Mouse (Mus musculus) hindbrain, embryonic 10.5 days (tissue): ENCODE results near the gene Agmat. TPM values are rescaled to one million over a fixed set of nuclear protein-coding genes. Genes with fewer than 3 reads are reported as not detected.

Source experiments
- DNase-seq: peaks from one replicate; pipeline ENCODE4 v3.0.0-alpha.2; 2017; ENCODE audit warnings: low spot score
- H3K27ac ChIP-seq: fragments of 300-500 bp; sonication (generic); 2 replicates; pipeline ENCODE4 v1.5.1; 2016; ENCODE audit warnings: mild to moderate bottlenecking, moderate library complexity
- H3K27me3 ChIP-seq: fragments of 300-500 bp; sonication (generic); 2 replicates; pipeline ENCODE4 v1.6.1; 2016; ENCODE audit warnings: mild to moderate bottlenecking; ENCODE audit not compliant: poor library complexity, insufficient read depth, severe bottlenecking
- H3K36me3 ChIP-seq: fragments of 300-500 bp; sonication (generic); 2 replicates; pipeline ENCODE4 v1.6.1; 2016; ENCODE audit warnings: mild to moderate bottlenecking, moderate library complexity
- H3K4me1 ChIP-seq: fragments of 300-500 bp; sonication (generic); replicated peaks from 2 replicates; pipeline ENCODE4 v1.6.1; 2016; ENCODE audit warnings: mild to moderate bottlenecking
- H3K4me3 ChIP-seq: fragments of 300-500 bp; sonication (generic); 2 replicates; pipeline ENCODE4 v1.5.1; 2016; ENCODE audit warnings: mild to moderate bottlenecking, moderate library complexity
- H3K9me3 ChIP-seq: fragments of 300-500 bp; sonication (generic); 2 replicates; pipeline ENCODE4 v1.6.1; 2016; ENCODE audit warnings: mild to moderate bottlenecking, moderate library complexity
- WGBS: fragments of 180-500 bp; shearing (Covaris S2); methylation state at CpG from one replicate; pipeline ENCODE4 v1.1.7; 2016; 5-methylcytosine and 5-hydroxymethylcytosine counted together
- polyA plus RNA-seq: library from polyadenylated mRNA; unstranded; fragments of >200 nt; fragmentation: Nextera tagmentation; extraction: Ambion mirVana; gene quantifications from 2 replicates; pipeline ENCODE4 v1.2.1, GENCODE M21; 2016

Gene Agmat
- polyA plus RNA-seq, 1 experiment from 2014 or later: not detected

DNA sequence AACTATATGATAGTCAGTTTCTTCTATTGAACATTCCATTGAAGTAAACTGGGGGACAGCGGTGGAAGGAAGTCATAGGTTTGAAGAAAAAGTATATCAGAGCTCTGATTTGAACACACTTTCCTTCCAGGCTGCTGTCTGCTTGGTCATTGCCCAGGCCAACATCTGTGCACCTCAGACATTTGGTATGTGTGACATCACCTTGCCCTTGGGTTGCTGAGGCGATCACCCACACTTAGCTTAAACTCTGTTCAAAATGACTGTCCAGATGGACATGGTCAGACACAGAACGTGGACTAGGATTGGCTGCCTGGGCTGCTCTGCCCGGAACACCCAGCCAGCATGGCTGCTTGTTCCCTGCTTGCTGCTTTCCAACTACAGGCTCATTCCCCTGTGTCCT lies 4.1 kb upstream of the Agmat start:
- no peak overlapping the region for H3K27ac ChIP-seq
- 87% methylated on average over 4 of the region's 4 CpGs for WGBS
- no peaks in the 10 kb centered on the region for H3K9me3 ChIP-seq
- H3K4me1 ChIP-seq: 0 out of 2 replicates have a peak, but pooled peaks cover 6% of the 10 kb centered on the region
- no peaks in the 10 kb centered on the region for H3K36me3 ChIP-seq
- DNase-seq: no peak
- H3K4me3 ChIP-seq: no peak overlapping the region
- H3K27me3 ChIP-seq: peaks cover 10% of the 10 kb centered on the region; the same call in 1 of the 2 replicates

DNA sequence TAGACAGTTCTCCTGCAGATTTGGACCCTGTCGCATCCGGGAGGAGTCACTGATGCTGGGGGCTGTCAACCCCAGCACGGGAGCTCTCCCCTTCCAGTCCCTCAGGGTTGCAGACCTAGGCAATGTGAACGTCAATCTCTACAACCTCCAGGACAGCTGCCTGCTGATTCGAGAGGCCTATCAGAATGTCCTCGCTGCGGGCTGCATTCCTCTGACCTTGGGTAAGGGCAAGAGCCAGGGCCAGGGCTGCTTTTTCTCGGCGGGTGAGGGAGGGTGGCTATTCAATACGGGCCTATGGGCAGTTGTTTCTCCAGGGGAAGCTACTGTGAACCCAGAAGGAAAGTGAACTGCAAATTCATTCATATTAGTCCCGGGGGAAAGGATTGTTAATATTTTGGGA lies 3.1 kb downstream of the Agmat start:
- DNase-seq: no peak
- no peak overlapping the region for H3K4me3 ChIP-seq
- no peaks in the 10 kb centered on the region for H3K9me3 ChIP-seq
- H3K27me3 ChIP-seq: peaks cover 12% of the 10 kb centered on the region; the same call in 1 of the 2 replicates
- no peak overlapping the region for H3K27ac ChIP-seq
- WGBS: 27% methylated on average over 11 of the region's 11 CpGs
- H3K36me3 ChIP-seq: no peaks in the 10 kb centered on the region
- H3K4me1 ChIP-seq: peaks cover 25% of the 10 kb centered on the region

DNA sequence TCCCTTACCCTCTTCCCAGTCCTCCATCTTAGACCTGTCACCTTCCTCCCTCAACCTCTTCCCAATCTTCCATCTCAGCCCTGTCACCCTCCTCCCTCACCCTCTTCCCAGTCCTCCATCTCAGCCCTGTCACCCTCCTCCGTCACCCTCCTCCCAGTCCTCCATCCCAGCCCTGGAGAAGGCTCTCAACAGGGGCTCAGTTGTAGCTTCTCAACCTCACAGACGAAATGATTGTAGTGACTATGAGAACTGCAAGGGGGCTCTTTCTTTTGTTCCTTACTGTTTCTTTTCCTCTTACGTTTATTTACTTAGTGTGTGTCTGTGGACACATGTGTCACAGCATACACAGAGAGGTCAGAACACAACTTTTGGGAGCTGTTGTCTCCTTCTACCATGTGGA lies 4.4 kb downstream of the Agmat start:
- DNase-seq: no peak
- peaks cover 25% of the 10 kb centered on the region for H3K4me1 ChIP-seq
- H3K9me3 ChIP-seq: no peaks in the 10 kb centered on the region
- peaks cover 12% of the 10 kb centered on the region; the same call in 1 of the 2 replicates for H3K27me3 ChIP-seq
- no peak overlapping the region for H3K4me3 ChIP-seq
- WGBS: 66% methylated on average over 3 of the region's 3 CpGs
- H3K27ac ChIP-seq: no peak overlapping the region
- no peaks in the 10 kb centered on the region for H3K36me3 ChIP-seq

DNA sequence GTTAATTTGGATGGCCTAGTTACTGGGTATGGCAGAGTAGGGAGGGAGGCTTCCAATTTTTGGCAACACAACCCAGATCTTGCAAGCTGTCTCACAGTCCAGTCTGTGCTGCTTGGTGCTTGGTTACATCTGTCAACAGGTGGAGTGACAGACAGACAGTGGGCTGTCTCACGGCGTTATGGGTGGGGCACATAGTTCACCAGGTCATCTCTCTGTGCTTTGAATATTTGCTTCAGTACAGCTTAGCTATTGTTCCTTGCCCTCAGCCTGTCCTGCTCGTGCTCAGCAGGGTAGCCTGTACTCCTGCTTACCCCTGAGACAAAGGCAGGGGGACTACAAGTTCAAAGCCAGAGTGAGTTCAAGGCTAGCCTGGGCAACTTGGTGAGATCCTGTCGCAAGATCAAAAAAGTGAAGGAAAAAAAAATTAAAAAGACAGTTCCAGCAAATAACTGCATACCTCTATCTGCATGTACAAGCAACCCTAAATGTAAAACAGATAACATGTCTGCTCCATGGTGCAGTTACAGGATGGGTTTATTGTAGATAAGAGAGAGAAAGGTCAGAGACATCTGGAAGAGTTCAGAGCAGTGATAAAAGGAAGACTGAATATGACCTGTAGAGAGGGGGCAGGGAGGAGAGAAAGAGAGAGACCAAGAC lies 5.1 kb downstream of the Agmat start:
- Histone ChIP-seq H3K4me1 (peaks cover 24% of the 10 kb centered on the region), H3K9me3 (no peaks in the 10 kb centered on the region), H3K36me3 (no peaks in the 10 kb centered on the region), H3K27me3 (peaks cover 10% of the 10 kb centered on the region; the same call in 1 of the 2 replicates), H3K27ac (0 out of 2 replicates have a peak overlapping the region, but pooled peaks have one; percentile 4), H3K4me3 (no peak overlapping the region)
- no peak for DNase-seq
- WGBS: 35% methylated on average over 4 of the region's 4 CpGs

DNA sequence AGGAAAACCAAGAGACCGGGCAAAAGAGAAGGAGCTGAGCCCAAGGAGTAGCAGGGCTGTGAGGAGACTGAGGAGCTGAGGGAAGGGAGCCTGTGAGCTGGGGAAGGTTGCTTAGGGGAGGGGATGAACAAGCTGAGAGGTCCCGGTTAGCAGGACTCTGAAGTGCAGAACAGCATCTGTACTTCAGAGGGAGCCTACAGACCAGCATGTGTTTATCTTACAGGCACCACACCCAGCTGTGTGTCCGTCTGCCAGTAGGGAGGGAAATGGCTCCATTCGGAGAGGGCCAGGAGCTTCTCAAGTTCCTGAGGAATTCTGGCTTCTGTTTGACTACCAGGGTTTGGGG lies 5.6 kb downstream of the Agmat start:
- Histone ChIP-seq H3K36me3 (no peaks in the 10 kb centered on the region), H3K27ac (peak overlapping the region; percentile 4; the same call in 1 of the 2 replicates), H3K9me3 (no peaks in the 10 kb centered on the region), H3K4me1 (peaks cover 19% of the 10 kb centered on the region), H3K27me3 (peaks cover 5% of the 10 kb centered on the region; the same call in 1 of the 2 replicates), H3K4me3 (no peak overlapping the region)
- 12% methylated on average over 4 of the region's 4 CpGs for WGBS
- DNase-seq: peak; percentile 18

DNA sequence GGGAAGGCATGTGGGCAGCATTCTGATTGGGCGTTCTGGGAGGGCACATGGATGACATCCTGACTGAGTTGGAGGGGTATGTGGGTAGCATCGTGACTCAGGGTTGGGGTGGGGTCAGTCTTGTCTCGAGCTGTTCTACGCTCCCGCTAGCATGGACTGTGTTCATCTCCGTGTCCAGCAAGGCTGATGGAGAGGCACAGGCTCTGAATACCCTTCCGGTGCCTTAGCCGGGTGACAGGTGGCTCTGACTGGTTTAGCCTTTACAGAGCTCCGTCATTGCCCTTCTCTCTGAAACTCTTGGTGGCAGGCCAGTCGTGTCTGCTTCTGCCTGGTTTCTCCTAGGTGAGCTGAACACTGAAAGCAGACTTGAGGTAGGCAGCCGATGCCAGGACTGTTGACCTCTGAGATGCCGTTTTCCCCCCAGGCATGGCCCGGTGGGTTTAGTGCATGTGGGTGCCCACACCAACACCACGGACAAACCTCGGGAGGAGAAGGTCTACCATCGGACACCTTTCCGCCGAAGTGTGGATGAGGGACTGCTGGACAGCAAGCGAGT lies 9.0 kb downstream of the Agmat start:
- Histone ChIP-seq H3K9me3 (no peaks in the 10 kb centered on the region), H3K4me1 (peaks cover 14% of the 10 kb centered on the region), H3K27ac (no peak overlapping the region), H3K27me3 (no peaks in the 10 kb centered on the region), H3K36me3 (0 out of 2 replicates have a peak, but pooled peaks cover 5% of the 10 kb centered on the region), H3K4me3 (no peak overlapping the region)
- DNase-seq: no peak
- 91% methylated on average over 19 of the region's 19 CpGs for WGBS

DNA sequence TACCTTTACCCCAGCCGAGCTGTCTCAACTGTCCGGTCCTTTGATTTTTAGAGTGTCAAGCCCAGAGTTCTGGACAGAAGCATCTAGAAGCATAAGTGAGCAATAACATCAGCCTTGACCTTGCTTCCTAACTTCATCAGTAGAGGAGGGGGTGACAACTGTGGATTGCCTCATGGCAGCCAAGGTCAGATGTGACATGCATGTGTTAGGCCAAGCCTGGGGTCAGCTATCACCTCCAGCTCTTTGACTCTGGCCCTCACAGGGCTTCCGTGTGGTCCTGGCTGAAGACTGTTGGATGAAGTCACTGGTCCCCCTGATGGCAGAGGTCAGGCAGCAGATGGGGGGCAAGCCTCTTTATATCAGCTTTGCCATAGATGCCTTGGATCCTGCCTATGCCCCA lies 10.7 kb downstream of the Agmat start:
- DNase-seq: no peak
- Histone ChIP-seq H3K27ac (no peak overlapping the region), H3K27me3 (no peaks in the 10 kb centered on the region), H3K36me3 (peaks cover 22% of the 10 kb centered on the region), H3K4me1 (peaks cover 5% of the 10 kb centered on the region), H3K9me3 (no peaks in the 10 kb centered on the region), H3K4me3 (no peak overlapping the region)
- WGBS: 91% methylated on average over 3 of the region's 3 CpGs

DNA sequence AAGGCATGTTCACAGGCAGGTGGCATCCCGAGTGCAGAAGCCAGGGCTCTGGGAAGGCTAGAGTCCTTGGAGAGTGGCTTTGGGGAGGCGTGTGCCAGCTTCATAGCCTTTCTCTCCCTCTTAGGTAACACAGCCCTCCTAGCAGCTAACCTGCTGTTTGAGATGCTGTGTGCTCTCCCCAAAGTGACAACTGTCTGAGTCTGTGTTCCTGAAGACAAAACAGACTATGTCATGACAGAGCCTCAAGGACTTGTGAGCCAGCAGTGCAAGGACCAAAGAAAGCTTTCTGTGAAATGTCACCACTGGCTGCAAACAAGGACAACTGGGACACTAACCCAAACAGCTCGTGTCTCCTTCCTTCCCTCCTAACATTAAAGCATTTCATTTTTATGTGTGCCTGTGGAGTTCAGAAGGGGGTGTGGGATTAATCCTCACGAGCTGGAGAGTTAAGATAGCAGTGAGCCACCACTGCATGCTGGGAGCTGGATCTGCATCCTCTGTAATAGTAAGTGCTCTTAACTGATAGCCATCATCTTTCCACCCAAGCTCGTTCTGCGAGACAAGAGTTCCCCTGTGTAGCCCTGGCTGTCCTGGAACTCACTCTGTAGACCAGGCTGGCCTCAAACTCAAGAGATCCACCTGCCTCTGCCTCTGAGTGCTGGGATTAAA lies 12.5 kb downstream of the Agmat start:
- H3K27me3 ChIP-seq: no peaks in the 10 kb centered on the region
- no peaks in the 10 kb centered on the region for H3K4me1 ChIP-seq
- H3K27ac ChIP-seq: no peak overlapping the region
- H3K4me3 ChIP-seq: no peak overlapping the region
- no peak for DNase-seq
- peaks cover 41% of the 10 kb centered on the region for H3K36me3 ChIP-seq
- H3K9me3 ChIP-seq: no peaks in the 10 kb centered on the region
- 82% methylated on average over 6 of the region's 6 CpGs for WGBS

DNA sequence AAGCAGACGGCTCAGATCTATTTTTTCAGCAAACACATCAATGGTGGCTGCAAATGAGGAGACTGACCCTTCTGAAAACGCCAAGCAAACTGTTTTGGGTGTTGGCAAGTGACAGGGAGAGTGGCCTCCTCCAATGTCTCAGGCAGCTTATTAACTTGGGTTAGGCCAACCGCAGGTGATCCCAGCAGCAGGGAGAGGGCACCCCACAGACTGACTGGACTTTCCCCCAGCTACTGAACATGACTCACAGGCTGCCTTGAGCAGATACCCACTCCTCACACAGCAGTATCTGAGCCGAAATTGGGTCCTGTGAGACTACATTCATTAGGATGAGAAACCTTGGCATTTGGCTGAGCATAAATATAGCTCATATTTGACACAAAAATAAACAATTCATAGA lies 14.5 kb downstream of the Agmat start:
- H3K9me3 ChIP-seq: no peaks in the 10 kb centered on the region
- DNase-seq: no peak
- WGBS: 87% methylated on average over 4 of the region's 4 CpGs
- no peaks in the 10 kb centered on the region for H3K4me1 ChIP-seq
- no peak overlapping the region for H3K27ac ChIP-seq
- no peak overlapping the region for H3K4me3 ChIP-seq
- no peaks in the 10 kb centered on the region for H3K27me3 ChIP-seq
- peaks cover 57% of the 10 kb centered on the region for H3K36me3 ChIP-seq

DNA sequence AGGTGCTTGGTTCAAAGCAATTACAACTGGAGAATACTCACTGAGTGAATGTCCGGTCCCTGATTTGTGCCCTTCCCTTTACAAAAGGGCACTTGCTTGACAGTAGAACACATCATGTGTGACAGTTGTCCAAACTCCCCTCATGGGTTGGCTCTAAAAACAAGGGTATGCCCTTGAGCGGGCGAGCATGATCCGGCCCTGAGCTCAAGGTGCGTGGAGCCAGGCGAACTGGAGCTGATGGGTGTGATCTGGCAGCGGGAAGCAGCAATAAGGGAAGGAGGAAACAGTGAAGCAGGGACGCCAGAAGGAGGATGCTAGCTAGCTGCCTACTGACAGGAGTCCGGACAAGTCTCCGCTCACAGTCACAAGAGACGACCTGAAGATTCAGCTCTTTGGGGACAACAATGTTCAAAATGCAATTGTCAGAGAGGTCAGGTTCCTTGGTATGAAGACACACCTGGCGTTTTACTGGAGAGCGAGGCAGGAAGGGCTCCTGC lies 15.7 kb downstream of the Agmat start:
- H3K27ac ChIP-seq: no peak overlapping the region
- no peaks in the 10 kb centered on the region for H3K9me3 ChIP-seq
- no peaks in the 10 kb centered on the region for H3K27me3 ChIP-seq
- H3K4me3 ChIP-seq: no peak overlapping the region
- no peaks in the 10 kb centered on the region for H3K4me1 ChIP-seq
- WGBS: 93% methylated on average over 13 of the region's 13 CpGs
- H3K36me3 ChIP-seq: peaks cover 69% of the 10 kb centered on the region
- no peak for DNase-seq

DNA sequence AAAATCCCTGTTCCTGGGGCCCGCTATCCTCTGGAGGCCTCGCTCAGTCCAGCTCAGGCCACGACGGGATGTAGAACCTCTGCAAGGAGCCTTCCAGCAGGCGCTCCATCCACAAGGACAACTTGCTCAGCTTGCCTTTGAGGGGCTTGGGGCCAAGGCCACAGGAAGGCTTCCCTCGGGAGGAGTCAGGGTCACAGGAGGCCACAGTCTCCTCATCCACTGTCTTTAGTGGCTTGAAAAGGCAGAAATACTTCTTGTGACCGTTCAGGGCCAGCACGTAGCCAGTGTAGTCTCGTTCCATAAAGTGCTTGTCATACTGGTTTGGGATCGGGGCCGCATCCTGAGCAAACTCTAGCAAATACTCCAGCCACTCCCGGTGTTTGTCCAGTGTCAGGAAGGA lies 17.0 kb downstream of the Agmat start:
- 92% methylated on average over 12 of the region's 12 CpGs for WGBS
- H3K4me3 ChIP-seq: no peak overlapping the region
- no peak for DNase-seq
- H3K4me1 ChIP-seq: no peaks in the 10 kb centered on the region
- H3K27me3 ChIP-seq: no peaks in the 10 kb centered on the region
- no peak overlapping the region for H3K27ac ChIP-seq
- peaks cover 78% of the 10 kb centered on the region for H3K36me3 ChIP-seq
- H3K9me3 ChIP-seq: no peaks in the 10 kb centered on the region

DNA sequence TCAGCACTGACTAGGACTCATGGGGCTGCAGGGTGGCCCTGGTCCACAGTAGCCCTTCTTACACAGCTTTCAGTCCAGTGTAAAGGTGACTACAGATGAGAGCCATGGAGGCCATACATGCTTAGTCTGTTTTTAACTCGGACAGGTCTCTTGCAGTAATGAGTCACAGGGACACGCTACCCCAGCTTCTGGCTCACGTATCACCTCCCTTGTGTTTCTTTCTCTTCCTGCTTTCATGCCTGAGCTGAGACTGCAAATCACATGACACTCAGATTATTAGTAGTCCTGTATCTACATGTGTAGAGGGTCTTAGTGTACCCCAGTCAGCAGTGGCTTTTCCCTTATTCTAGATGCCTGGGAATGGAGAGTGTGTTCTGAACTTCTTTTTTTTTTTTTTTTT lies 18.5 kb downstream of the Agmat start:
- peaks cover 93% of the 10 kb centered on the region for H3K36me3 ChIP-seq
- no peak overlapping the region for H3K27ac ChIP-seq
- H3K4me3 ChIP-seq: no peak overlapping the region
- WGBS: 94% methylated on average over 3 of the region's 3 CpGs
- H3K4me1 ChIP-seq: no peaks in the 10 kb centered on the region
- no peaks in the 10 kb centered on the region for H3K9me3 ChIP-seq
- no peak for DNase-seq
- H3K27me3 ChIP-seq: no peaks in the 10 kb centered on the region

DNA sequence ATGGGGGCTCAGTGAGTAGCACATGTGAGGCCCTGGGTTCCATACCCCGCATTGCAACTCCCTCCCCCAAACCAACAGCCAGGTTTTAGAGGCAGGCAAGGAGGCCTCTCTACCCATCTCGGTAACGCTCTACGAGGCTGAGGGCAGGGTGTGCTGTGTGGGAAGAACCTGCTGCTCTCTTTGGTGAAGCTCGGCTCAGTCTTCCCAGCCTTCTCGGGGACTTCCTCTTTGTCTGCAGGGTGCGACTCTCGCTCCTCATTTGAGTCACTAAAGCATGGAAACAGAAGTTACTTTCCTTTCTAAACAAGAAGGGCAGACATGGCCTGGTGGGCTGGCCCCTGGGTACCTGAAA lies 19.8 kb downstream of the Agmat start:
- no peak for DNase-seq
- 92% methylated on average over 8 of the region's 8 CpGs for WGBS
- no peaks in the 10 kb centered on the region for H3K9me3 ChIP-seq
- no peak overlapping the region for H3K4me3 ChIP-seq
- no peaks in the 10 kb centered on the region for H3K27me3 ChIP-seq
- H3K4me1 ChIP-seq: no peaks in the 10 kb centered on the region
- peaks cover 96% of the 10 kb centered on the region for H3K36me3 ChIP-seq
- no peak overlapping the region for H3K27ac ChIP-seq
